Mouse (Mus musculus): ENCODE results near the gene Btbd1. TPM values are rescaled to one million over a fixed set of nuclear protein-coding genes. Genes with fewer than 3 reads are reported as not detected.
A peak's percentile ranks its signal among the peaks of the same experiment; 100 is the strongest.
"Not testable (repeated sequence)": the region's sequence is repeated elsewhere in the genome, so short reads cannot be mapped to it uniquely, and the experiment has no call there.

The Btbd1 gene
- polyA plus RNA-seq, 1 experiment from 2014 or later = 64.7 TPM

GRCm38 (mm10) chr7:81841439-81841838 lies 12.2 kb upstream of the Btbd1 start:
- TF ChIP-seq CTCF (IDR thresholded peaks at IDR 0.05) = no peak
- H3K27me3 ChIP-seq = no peaks in the 10 kb centered on the region
- ATAC-seq (no peak), DNase-seq (ENCODE audit: low read depth, low spot score) (no peak)
- in situ Hi-C loops (cut with MboI; ENCODE audit: low pct_unique_long_range_greater_than_20kb) = no loop called here
- POLR2A ChIA-PET = no interaction called here
- CTCF ChIA-PET = interaction anchor here (1.0 to 1.3 kb wide), 2 partner anchors 9 to 26 kb away, joined by 3 read pairs; no protein-coding TSS in a partner anchor

- ATAC-seq = no peak
- in situ Hi-C loops (cut with MboI; ENCODE audit: low pct_unique_long_range_greater_than_20kb) = no loop called here
- ChIA-PET CTCF (interaction anchor here (1.3 kb wide), 1 partner anchor 27 kb away, joined by 3 read pairs; no protein-coding TSS in a partner anchor), POLR2A (no interaction called here)
- no peaks in the 10 kb centered on the region for H3K27me3 ChIP-seq
- DNase-seq (ENCODE audit: low read depth, low spot score) = no peak
- TF ChIP-seq CTCF (IDR thresholded peaks at IDR 0.05) = no peak
These were observed 11.5 kb upstream of the Btbd1 start for GRCm38 (mm10) chr7:81840661-81841181.

GRCm38 (mm10) chr7:81839746-81840145 lies 10.5 kb upstream of the Btbd1 start:
- no peak for ATAC-seq
- POLR2A ChIA-PET = no interaction called here
- no peak for TF ChIP-seq CTCF (IDR thresholded peaks at IDR 0.05)
- no peak for DNase-seq (ENCODE audit: low read depth, low spot score)
- in situ Hi-C loops (cut with MboI; ENCODE audit: low pct_unique_long_range_greater_than_20kb) = no loop called here
- CTCF ChIA-PET = no interaction called here
- no peaks in the 10 kb centered on the region for H3K27me3 ChIP-seq

GRCm38 (mm10) chr7:81837771-81838170 lies 8.5 kb upstream of the Btbd1 start:
- DNase-seq (ENCODE audit: low read depth, low spot score); H3K27me3 ChIP-seq; CTCF ChIA-PET; ATAC-seq; in situ Hi-C loops (cut with MboI; ENCODE audit: low pct_unique_long_range_greater_than_20kb); POLR2A ChIA-PET: not testable (repeated sequence)

GRCm38 (mm10) chr7:81835430-81835829 lies 6.2 kb upstream of the Btbd1 start:
- DNase-seq (ENCODE audit: low read depth, low spot score) (no peak), ATAC-seq (no peak)
- ChIA-PET POLR2A (interaction anchor here (0.7 kb wide), 1 partner anchor 22 kb away, joined by 4 read pairs; no protein-coding TSS in a partner anchor), CTCF (no interaction called here)
- peaks cover 3% of the 10 kb centered on the region for H3K27me3 ChIP-seq
- no peak for TF ChIP-seq CTCF (IDR thresholded peaks at IDR 0.05)
- in situ Hi-C loops (cut with MboI; ENCODE audit: low pct_unique_long_range_greater_than_20kb) = no loop called here

- peak; percentile 38 for TF ChIP-seq CTCF (IDR thresholded peaks at IDR 0.05)
- ChIA-PET POLR2A (interaction anchor here (0.6 to 0.7 kb wide), 2 partner anchors 22 to 1994 kb away, joined by 3 to 4 read pairs; no protein-coding TSS in a partner anchor), CTCF (interaction anchor here (0.9 kb wide), 1 partner anchor 34 kb away, joined by 3 read pairs; no protein-coding TSS in a partner anchor)
- ATAC-seq = no peak
- H3K27me3 ChIP-seq = peaks cover 3% of the 10 kb centered on the region
- DNase-seq (ENCODE audit: low read depth, low spot score) = no peak
- in situ Hi-C loops (cut with MboI; ENCODE audit: low pct_unique_long_range_greater_than_20kb) = no loop called here
These were observed 5.6 kb upstream of the Btbd1 start for GRCm38 (mm10) chr7:81834847-81835246.

- POLR2A ChIA-PET = no interaction called here
- CTCF ChIA-PET = no interaction called here
- peak; percentile 65 for ATAC-seq
- in situ Hi-C loops (cut with MboI; ENCODE audit: low pct_unique_long_range_greater_than_20kb) = no loop called here
- TF ChIP-seq CTCF (IDR thresholded peaks at IDR 0.05) = no peak
- peaks cover 3% of the 10 kb centered on the region for H3K27me3 ChIP-seq
- no peak for DNase-seq (ENCODE audit: low read depth, low spot score)
These were observed 401 bp downstream of the Btbd1 start for GRCm38 (mm10) chr7:81828681-81829378.

- DNase-seq (ENCODE audit: low read depth, low spot score) (no peak), ATAC-seq (peak; percentile 17)
- in situ Hi-C loops (cut with MboI; ENCODE audit: low pct_unique_long_range_greater_than_20kb) = no loop called here
- no peak for TF ChIP-seq CTCF (IDR thresholded peaks at IDR 0.05)
- ChIA-PET POLR2A (no interaction called here), CTCF (no interaction called here)
- peaks cover 3% of the 10 kb centered on the region for H3K27me3 ChIP-seq
These were observed 1.2 kb downstream of the Btbd1 start for GRCm38 (mm10) chr7:81827806-81828667.

- CTCF ChIA-PET = interaction anchor here (1.6 kb wide), 1 partner anchor 29 kb away, joined by 3 read pairs; no protein-coding TSS in a partner anchor
- no peak for DNase-seq (ENCODE audit: low read depth, low spot score)
- ATAC-seq = no peak
- no peaks in the 10 kb centered on the region for H3K27me3 ChIP-seq
- POLR2A ChIA-PET = interaction anchor here (0.6 kb wide), 1 partner anchor 51 kb away, joined by 3 read pairs; no protein-coding TSS in a partner anchor
- in situ Hi-C loops (cut with MboI; ENCODE audit: low pct_unique_long_range_greater_than_20kb) = no loop called here
- no peak for TF ChIP-seq CTCF (IDR thresholded peaks at IDR 0.05)
These were observed 3.9 kb downstream of the Btbd1 start for GRCm38 (mm10) chr7:81825381-81825780.

- no peak for ATAC-seq
- no peak for TF ChIP-seq CTCF (IDR thresholded peaks at IDR 0.05)
- H3K27me3 ChIP-seq = no peaks in the 10 kb centered on the region
- ChIA-PET CTCF (interaction anchor here (1.6 kb wide), 1 partner anchor 30 kb away, joined by 3 read pairs; no protein-coding TSS in a partner anchor), POLR2A (interaction anchor here (0.6 kb wide), 1 partner anchor 51 kb away, joined by 3 read pairs; no protein-coding TSS in a partner anchor)
- in situ Hi-C loops (cut with MboI; ENCODE audit: low pct_unique_long_range_greater_than_20kb) = no loop called here
- no peak for DNase-seq (ENCODE audit: low read depth, low spot score)
These were observed 4.3 kb downstream of the Btbd1 start for GRCm38 (mm10) chr7:81824906-81825305.
